Mouse (Mus musculus): Measurements from ENCODE around the gene Ank2.

GRCm38 (mm10) chr3:127260786-127261166, 238.4 kb downstream of the Ank2 start:
- no peak for TF ChIP-seq CTCF (IDR thresholded peaks at IDR 0.05; ENCODE audit: control insufficient read depth, insufficient read depth, insufficient replicate concordance, low read depth, low read length)
- no peak for TF ChIP-seq POLR2A (IDR thresholded peaks at IDR 0.05; ENCODE audit: control insufficient read depth, low read depth, low read length)
